Mouse (Mus musculus) liver, embryonic 15.5 days (tissue): ENCODE measurements around the gene Ece1. TPM values are rescaled to one million over a fixed set of nuclear protein-coding genes. Genes with fewer than 3 reads are reported as not detected.

Source experiments
- ATAC-seq: fragments of 200-750 bp; cut with Nextera tagmentation; 2 replicates; pipeline ENCODE4 v1.8.0; 2017; ENCODE audit warnings: moderate number of reproducible peaks, mild to moderate bottlenecking, moderate library complexity; ENCODE audit not compliant: insufficient read depth
- H3K27ac ChIP-seq: fragments of 300-500 bp; sonication (generic); replicated peaks from 2 replicates; pipeline ENCODE4 v1.5.1; 2015; ENCODE audit warnings: mild to moderate bottlenecking, inconsistent platforms
- H3K27me3 ChIP-seq: fragments of 300-500 bp; sonication (generic); 2 replicates; pipeline ENCODE4 v1.6.1; 2015; ENCODE audit warnings: mild to moderate bottlenecking, inconsistent platforms
- H3K36me3 ChIP-seq: fragments of 300-500 bp; sonication (generic); replicated peaks from 2 replicates; pipeline ENCODE4 v1.6.1; 2015; ENCODE audit warnings: moderate library complexity, mild to moderate bottlenecking, inconsistent platforms
- H3K4me1 ChIP-seq: fragments of 300-500 bp; sonication (generic); replicated peaks from 2 replicates; pipeline ENCODE4 v1.6.1; 2015; ENCODE audit warnings: inconsistent platforms
- H3K4me2 ChIP-seq: fragments of 300-500 bp; sonication (generic); 2 replicates; pipeline ENCODE4 v1.6.1; 2015; ENCODE audit warnings: moderate library complexity, mild to moderate bottlenecking, inconsistent platforms
- H3K4me3 ChIP-seq: fragments of 300-500 bp; sonication (generic); replicated peaks from 2 replicates; pipeline ENCODE4 v1.5.1; 2015; ENCODE audit warnings: mild to moderate bottlenecking, inconsistent platforms
- H3K9ac ChIP-seq: fragments of 300-500 bp; sonication (generic); 2 replicates; pipeline ENCODE4 v1.6.1; 2015; ENCODE audit warnings: moderate library complexity, mild to moderate bottlenecking, inconsistent platforms
- H3K9me3 ChIP-seq: fragments of 300-500 bp; sonication (generic); replicated peaks from 2 replicates; pipeline ENCODE4 v1.6.1; 2016; ENCODE audit warnings: inconsistent platforms
- WGBS: fragments of 180-500 bp; shearing (Covaris S2); methylation state at CpG from one replicate; pipeline ENCODE4 v1.1.7; 2015; ENCODE audit warnings: mixed read lengths; ENCODE audit not compliant: insufficient replicate concordance; 5-methylcytosine and 5-hydroxymethylcytosine counted together
- polyA plus RNA-seq: library from polyadenylated mRNA; unstranded; fragments of >200 nt; fragmentation: Nextera tagmentation; extraction: Ambion mirVana; gene quantifications from 2 replicates; pipeline ENCODE4 v1.2.1, GENCODE M21; 2015

Gene Ece1
- polyA plus RNA-seq, 1 experiment from 2014 or later = 15.1 TPM

DNA sequence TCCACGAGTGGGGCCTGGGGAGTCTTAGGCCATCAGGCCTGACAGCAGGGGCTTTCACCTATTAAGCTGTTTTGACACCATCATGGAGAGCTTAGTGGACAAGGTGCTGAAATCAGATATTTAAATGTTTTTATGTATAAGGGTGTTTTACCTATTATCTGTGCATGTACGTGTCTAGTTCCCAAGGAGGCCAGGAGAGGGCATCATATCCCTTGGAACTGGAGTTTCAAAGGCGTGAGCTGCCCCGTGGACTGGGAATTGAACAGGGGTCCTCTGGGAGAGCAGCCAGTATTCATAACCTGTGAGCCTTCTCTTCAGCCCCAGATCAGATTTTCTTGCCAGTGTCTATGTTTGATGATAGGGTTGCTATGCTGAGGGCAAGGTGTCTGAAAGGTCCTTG is 128.4 kb downstream of the Ece1 start:
- ATAC-seq = no peak
- no peak overlapping the region for H3K4me2 ChIP-seq
- H3K27ac ChIP-seq = no peak overlapping the region
- H3K9me3 ChIP-seq = no peaks in the 10 kb centered on the region
- H3K36me3 ChIP-seq = no peaks in the 10 kb centered on the region
- WGBS = 66% methylated on average over 4 of the region's 4 CpGs
- H3K4me1 ChIP-seq = peaks cover 22% of the 10 kb centered on the region
- H3K4me3 ChIP-seq = no peak overlapping the region
- no peak overlapping the region for H3K9ac ChIP-seq
- peaks cover 34% of the 10 kb centered on the region for H3K27me3 ChIP-seq

DNA sequence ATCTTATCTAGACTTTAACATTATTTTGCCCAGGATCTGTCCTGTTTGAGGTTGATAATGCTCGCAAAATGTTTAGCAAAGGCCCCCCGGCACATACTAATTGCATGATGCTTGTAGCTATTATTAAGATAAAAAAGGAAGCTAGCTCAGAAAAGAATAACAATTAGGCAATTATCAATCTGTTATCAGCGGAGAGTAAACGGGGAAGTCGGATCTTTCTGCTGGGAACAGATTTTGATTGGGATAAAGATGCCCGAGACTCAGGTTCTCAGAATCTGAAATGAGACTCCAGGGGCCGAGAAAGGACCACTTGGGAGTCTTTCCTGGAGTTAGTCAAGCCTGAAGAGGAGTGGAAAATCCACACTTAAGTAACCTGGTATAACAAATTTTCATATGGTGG is 129.2 kb downstream of the Ece1 start:
- ATAC-seq = no peak
- H3K4me3 ChIP-seq = no peak overlapping the region
- peaks cover 30% of the 10 kb centered on the region for H3K4me1 ChIP-seq
- no peaks in the 10 kb centered on the region for H3K9me3 ChIP-seq
- H3K4me2 ChIP-seq = no peak overlapping the region
- H3K27me3 ChIP-seq = peaks cover 34% of the 10 kb centered on the region
- 41% methylated on average over 7 of the region's 7 CpGs for WGBS
- H3K9ac ChIP-seq = no peak overlapping the region
- no peak overlapping the region for H3K27ac ChIP-seq
- H3K36me3 ChIP-seq = 0 out of 2 replicates have a peak, but pooled peaks cover 3% of the 10 kb centered on the region

DNA sequence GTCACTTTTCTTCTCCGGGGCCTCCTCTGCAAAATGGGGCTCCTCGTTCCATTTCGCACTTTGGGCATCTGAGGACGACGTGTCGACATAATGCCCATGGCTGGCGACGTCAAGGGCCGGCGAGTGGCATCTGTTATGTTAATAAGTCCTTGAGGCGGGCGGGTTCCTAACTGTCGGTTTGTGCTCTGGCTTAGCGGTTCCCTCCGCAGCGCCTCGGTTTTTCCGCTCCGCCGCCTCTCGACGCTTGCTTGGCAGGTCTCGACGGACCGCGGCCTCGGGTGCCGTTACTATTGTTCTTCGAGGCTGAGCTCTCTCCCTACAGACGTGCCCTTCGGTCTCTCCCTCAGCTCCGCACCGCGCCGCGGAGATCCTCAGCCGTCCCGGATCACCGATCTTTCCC is 130.9 kb downstream of the Ece1 start, which contains the start of gene Eif4g3:
Gene Eif4g3, plus strand, starts transcription at position 133 of the 400 bp plus-strand sequence.
- WGBS = 4% methylated on average over 39 of the region's 39 CpGs
- H3K4me3 ChIP-seq = peak within 1 kb of the TSS; percentile 90
- no peaks in the 10 kb centered on the region for H3K9me3 ChIP-seq
- peaks cover 32% of the 10 kb centered on the region for H3K4me1 ChIP-seq
- ATAC-seq = peak; percentile 63
- H3K27me3 ChIP-seq = peaks cover 34% of the 10 kb centered on the region
- H3K9ac ChIP-seq = peak within 1 kb of the TSS; percentile 90
- peak within 1 kb of the TSS; percentile 83 for H3K27ac ChIP-seq
- H3K4me2 ChIP-seq = peak within 1 kb of the TSS; percentile 95
- H3K36me3 ChIP-seq = peaks cover 7% of the 10 kb centered on the region; the same call in 1 of the 2 replicates

DNA sequence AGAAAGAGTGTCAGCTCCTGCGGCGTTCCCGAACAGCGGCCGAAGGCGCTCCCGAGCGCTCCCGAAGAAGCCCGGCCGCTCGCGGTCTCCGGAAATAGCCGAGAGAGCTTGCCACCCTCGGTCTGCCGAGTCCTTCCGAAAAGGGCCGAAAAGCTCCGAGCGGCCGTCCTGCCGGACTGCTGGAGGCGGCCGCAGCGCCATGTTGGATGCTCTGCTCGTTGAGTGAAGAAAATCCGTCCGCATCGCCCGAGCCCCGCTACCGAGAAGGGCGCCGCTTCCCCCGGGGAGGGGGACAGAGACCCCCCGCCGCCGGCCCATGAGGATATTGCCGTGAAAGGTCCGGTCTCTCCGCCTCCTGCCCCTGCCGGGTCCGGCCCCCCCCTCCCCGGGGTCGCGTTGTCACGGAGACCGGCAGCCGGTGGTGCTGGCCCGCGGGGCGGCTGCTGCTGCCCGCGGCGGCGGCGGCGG is 131.3 kb downstream of the Ece1 start:
- WGBS = under 1% methylated on average over 56 of the region's 59 CpGs
- H3K4me2 ChIP-seq = peak overlapping the region; percentile 95
- peak; percentile 91 for ATAC-seq

DNA sequence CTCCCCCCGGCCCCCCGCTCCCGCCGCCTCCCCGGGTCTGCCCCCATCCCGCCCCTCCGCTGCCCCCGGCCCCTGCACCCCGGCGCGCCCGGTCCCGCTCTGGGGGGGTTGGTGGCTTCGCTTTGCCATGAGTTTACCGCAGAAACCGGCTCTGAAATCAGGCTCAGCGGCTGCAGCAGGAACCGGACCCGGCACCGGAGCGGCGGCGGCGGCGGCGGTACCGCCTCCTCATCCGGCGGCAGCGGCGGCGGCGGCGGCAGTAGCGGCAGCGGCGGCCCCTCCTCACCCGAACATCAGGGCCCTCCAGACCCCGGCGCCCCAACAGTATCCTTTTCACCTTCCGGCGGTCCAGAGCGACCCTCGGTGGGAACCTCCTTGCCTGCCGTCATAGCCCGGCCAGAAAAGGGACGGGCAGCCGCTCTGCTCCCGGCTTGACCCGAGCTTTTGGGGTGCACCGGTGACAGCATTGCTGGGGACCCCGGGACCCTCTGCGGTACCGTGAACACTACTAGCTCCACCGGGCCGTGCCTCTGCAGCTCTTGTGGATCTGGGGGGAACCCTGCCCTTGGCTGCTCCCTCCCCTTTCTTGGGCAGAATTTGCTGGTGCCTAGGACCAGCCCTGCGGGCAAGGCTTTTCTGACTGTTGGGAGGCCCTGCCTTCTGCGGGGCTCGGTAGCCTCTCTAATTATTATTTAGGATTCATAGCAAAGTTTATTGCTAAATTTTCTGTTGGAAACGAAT is 132.0 kb downstream of the Ece1 start:
- under 1% methylated on average over 58 of the region's 60 CpGs for WGBS
- peaks cover 18% of the 10 kb centered on the region for H3K36me3 ChIP-seq
- peak; percentile 33; the same call in 1 of the 2 replicates for ATAC-seq
- peak overlapping the region; percentile 90 for H3K4me3 ChIP-seq
- peaks cover 32% of the 10 kb centered on the region for H3K4me1 ChIP-seq
- no peaks in the 10 kb centered on the region for H3K9me3 ChIP-seq
- peak overlapping the region; percentile 90 for H3K9ac ChIP-seq
- peaks cover 34% of the 10 kb centered on the region for H3K27me3 ChIP-seq
- H3K27ac ChIP-seq = peak overlapping the region; percentile 83
- peak overlapping the region; percentile 95 for H3K4me2 ChIP-seq

More for the DNA sequence above, 131.3 kb downstream of the Ece1 start:
- Histone ChIP-seq H3K9me3 (no peaks in the 10 kb centered on the region), H3K27me3 (peaks cover 34% of the 10 kb centered on the region), H3K27ac (peak overlapping the region; percentile 83), H3K9ac (peak overlapping the region; percentile 90), H3K4me3 (peak overlapping the region; percentile 90), H3K4me1 (peaks cover 32% of the 10 kb centered on the region), H3K36me3 (peaks cover 11% of the 10 kb centered on the region)

DNA sequence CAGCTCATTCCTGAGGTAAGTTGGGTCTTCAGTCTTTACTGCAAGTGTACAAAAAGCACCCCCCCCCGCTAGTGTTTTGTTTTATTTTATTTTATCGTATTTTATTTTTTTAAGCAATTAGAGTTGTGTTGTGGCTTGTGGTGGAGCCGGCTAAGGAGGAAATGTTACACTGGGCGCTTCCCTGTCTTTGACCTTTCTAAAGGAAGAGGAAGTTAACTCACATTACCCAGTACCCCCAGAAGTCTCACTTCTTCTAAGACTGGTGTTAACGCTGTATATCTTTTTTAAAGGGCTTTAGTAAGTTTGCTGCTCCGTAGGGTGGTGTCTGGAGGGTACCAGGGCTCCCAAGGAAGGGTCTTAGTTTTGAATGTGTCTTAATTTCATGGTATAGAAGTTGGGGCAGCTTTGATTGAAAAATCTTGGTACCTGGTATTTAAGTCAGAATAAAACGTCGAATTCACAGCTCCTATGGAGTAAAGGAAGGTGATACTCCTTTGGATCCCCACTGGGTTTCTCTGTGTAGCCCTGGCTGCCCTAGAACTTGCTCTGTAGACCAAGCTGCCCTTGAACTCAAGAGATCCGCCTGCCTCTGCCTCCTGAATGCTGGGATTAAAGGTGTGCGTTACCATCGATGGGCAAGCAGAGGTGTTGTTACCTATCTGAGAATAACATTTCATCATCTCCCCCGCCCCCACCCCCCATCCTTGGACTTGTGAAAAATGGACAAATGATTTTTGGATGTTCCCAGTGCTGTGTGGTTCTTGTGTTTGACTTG is 132.7 kb downstream of the Ece1 start:
- Histone ChIP-seq H3K4me2 (peak overlapping the region; percentile 95), H3K27me3 (peaks cover 27% of the 10 kb centered on the region), H3K9me3 (no peaks in the 10 kb centered on the region), H3K4me1 (peaks cover 32% of the 10 kb centered on the region), H3K36me3 (peaks cover 26% of the 10 kb centered on the region), H3K27ac (peak overlapping the region; percentile 83), H3K9ac (peak overlapping the region; percentile 90), H3K4me3 (peak overlapping the region; percentile 90)
- no peak for ATAC-seq
- 29% methylated on average over 12 of the region's 12 CpGs for WGBS

DNA sequence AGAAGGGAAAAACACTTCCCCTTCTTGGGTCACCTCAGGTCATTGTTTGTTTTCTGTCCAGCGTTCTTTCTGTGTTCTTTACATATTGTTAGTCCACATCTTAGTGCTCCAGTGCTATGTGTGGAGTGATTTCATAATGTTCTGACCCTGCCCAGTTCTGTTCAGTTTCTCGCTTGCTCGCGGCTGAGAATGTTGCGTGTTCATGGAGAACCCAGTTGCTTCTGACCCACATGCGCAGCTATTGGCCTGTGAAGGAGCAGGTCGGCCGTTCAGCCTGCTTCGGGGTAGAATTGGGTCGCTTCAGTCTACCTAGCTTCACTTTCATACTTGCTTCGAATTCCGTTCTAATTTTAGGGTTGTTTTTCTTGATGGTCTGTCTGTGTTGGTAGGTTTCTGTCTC is 133.4 kb downstream of the Ece1 start:
- H3K27ac ChIP-seq = no peak overlapping the region
- H3K4me3 ChIP-seq = peak overlapping the region; percentile 90
- H3K9me3 ChIP-seq = no peaks in the 10 kb centered on the region
- H3K9ac ChIP-seq = no peak overlapping the region
- peaks cover 32% of the 10 kb centered on the region for H3K4me1 ChIP-seq
- peaks cover 29% of the 10 kb centered on the region for H3K36me3 ChIP-seq
- 80% methylated on average over 12 of the region's 12 CpGs for WGBS
- H3K4me2 ChIP-seq = peak overlapping the region; percentile 95
- peaks cover 20% of the 10 kb centered on the region for H3K27me3 ChIP-seq
- no peak for ATAC-seq

DNA sequence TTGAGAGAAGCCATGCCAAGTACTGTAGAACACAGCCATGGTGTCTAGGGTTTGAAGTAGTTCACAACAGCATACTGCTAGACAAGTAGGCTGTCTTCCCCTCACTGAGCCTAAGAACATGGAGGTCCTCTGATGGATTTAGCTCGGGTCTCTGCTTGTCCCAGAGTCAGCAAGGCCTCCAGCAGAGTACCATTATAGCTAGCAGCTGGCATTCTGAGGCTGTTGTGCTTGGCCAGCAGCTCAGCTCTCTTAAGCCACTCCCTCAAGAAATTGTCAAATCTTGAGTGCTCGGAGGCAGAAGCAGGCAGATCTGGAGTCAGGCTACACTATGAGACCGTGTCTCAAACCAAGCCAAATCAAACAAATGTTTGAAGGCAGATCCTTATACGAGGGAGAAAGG is 136.2 kb downstream of the Ece1 start:
- no peak overlapping the region for H3K4me3 ChIP-seq
- H3K36me3 ChIP-seq = peaks cover 42% of the 10 kb centered on the region
- H3K4me2 ChIP-seq = no peak overlapping the region
- no peak overlapping the region for H3K9ac ChIP-seq
- no peak for ATAC-seq
- no peaks in the 10 kb centered on the region for H3K27me3 ChIP-seq
- no peaks in the 10 kb centered on the region for H3K9me3 ChIP-seq
- peaks cover 27% of the 10 kb centered on the region for H3K4me1 ChIP-seq
- H3K27ac ChIP-seq = no peak overlapping the region
- 73% methylated on average over 4 of the region's 4 CpGs for WGBS

DNA sequence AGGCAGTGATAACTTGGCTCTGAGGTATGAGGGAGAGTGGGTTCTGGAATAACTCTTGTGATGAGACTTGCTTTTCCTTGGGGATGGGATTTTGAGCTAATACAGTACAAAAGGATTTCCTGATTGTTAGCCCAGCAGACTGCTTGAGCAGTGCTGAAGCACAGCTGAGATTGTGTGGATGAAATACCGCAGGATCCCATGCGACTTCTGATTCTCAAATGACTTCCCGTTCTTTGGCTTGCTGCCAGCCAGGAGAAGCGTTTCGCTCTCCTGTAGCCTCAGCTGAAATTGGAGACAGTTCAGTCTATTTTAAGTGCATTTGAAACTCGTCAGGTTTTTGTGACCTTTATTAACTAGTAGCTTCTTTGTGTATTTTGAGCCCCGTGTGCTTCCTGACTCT is 138.6 kb downstream of the Ece1 start:
- ATAC-seq = no peak
- Histone ChIP-seq H3K9ac (no peak overlapping the region), H3K9me3 (no peaks in the 10 kb centered on the region), H3K4me1 (peaks cover 10% of the 10 kb centered on the region), H3K4me3 (no peak overlapping the region), H3K27ac (no peak overlapping the region), H3K27me3 (no peaks in the 10 kb centered on the region), H3K36me3 (peaks cover 45% of the 10 kb centered on the region), H3K4me2 (no peak overlapping the region)
- WGBS = 75% methylated on average over 7 of the region's 7 CpGs

DNA sequence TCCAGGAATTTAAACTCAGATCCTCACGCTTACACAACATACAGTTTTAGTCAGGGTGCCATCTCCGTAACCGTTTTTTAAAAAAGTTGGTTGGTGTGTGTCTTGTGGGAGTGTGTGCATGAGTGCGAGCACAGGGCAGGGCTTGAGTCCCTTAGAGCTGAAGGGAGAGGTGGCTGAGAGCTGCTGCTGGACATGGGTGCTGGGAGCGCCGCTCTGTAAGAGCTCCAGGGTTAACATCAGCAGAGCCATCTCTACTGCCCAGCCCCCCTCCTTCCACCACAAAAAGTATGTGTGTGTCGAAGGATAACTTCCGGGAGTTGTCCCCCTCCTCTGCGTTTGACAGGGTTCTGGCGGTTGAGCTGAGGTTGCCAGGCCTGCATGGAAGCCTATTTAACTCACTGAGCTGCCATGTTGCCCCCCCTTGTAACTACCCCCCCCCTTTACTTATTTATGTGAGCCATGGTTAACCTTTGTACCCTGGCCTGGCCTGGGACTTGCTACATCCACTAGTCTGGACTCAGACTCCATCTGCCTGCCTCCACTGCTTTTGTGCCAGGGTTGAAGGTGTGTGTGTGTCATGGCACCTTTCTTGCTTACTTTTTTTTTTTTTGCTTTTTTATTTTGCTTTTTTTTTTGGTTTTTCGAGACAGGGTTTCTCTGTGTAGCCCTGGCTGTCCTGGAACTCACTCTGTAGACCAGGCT is 142.0 kb downstream of the Ece1 start:
- Histone ChIP-seq H3K27ac (no peak overlapping the region), H3K36me3 (peaks cover 46% of the 10 kb centered on the region), H3K4me1 (0 out of 2 replicates have a peak, but pooled peaks cover 2% of the 10 kb centered on the region), H3K4me2 (no peak overlapping the region), H3K9me3 (no peaks in the 10 kb centered on the region), H3K4me3 (no peak overlapping the region), H3K9ac (no peak overlapping the region), H3K27me3 (no peaks in the 10 kb centered on the region)
- WGBS = 75% methylated on average over 11 of the region's 11 CpGs
- ATAC-seq = no peak

DNA sequence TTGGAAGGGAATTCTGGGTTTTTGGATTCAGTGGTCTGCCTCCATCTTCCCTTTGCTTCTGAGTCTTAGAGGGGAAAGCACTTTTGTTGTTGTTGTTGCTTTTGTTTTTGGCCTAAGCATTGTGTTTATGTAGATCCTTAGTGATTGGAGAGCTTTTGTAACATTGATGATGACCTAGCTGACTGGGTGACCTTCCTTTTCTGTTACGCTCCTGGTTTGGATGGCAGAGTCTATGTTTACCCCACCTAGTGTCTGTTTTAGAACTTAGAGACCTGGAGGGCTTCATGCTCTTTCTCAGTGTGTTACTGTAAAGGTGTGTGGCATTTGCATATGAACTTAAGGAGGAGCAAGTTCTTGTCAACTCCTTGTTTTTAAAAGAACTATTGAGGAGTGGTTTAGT is 143.7 kb downstream of the Ece1 start:
- Histone ChIP-seq H3K9me3 (no peaks in the 10 kb centered on the region), H3K4me1 (no peaks in the 10 kb centered on the region), H3K27ac (no peak overlapping the region), H3K36me3 (peaks cover 32% of the 10 kb centered on the region), H3K4me3 (no peak overlapping the region), H3K27me3 (no peaks in the 10 kb centered on the region), H3K9ac (no peak overlapping the region), H3K4me2 (no peak overlapping the region)
- WGBS = 76% methylated on average over 1 of the region's 1 CpGs
- ATAC-seq = no peak
